Mouse (Mus musculus) midbrain, embryonic 13.5 days (tissue): ENCODE measurements at regions not wholly inside any gene's neighbourhood (a gene's known extent, or its start where the extent isn't known, plus 50 kb on each side); places are given as distances from the start of the nearest gene placed in this dataset.

Source experiments
- ATAC-seq: fragments of 200-750 bp; cut with Nextera tagmentation; 2 replicates; pipeline ENCODE4 v1.8.0; 2017; ENCODE audit warnings: mild to moderate bottlenecking, moderate TSS enrichment, moderate library complexity
- H3K27ac ChIP-seq: fragments of 300-500 bp; sonication (generic); 2 replicates; pipeline ENCODE4 v1.5.1; 2015; ENCODE audit warnings: inconsistent platforms, mild to moderate bottlenecking, moderate library complexity
- H3K27me3 ChIP-seq: fragments of 300-500 bp; sonication (generic); 2 replicates; pipeline ENCODE4 v1.6.1; 2015; ENCODE audit warnings: mild to moderate bottlenecking, inconsistent platforms
- H3K36me3 ChIP-seq: fragments of 300-500 bp; sonication (generic); 2 replicates; pipeline ENCODE4 v1.6.1; 2015; ENCODE audit warnings: mild to moderate bottlenecking, inconsistent platforms
- H3K4me1 ChIP-seq: fragments of 300-500 bp; sonication (generic); replicated peaks from 2 replicates; pipeline ENCODE4 v1.6.1; 2015; ENCODE audit warnings: inconsistent platforms
- H3K4me2 ChIP-seq: fragments of 300-500 bp; sonication (generic); replicated peaks from 2 replicates; pipeline ENCODE4 v1.6.1; 2015; ENCODE audit warnings: moderate library complexity, mild to moderate bottlenecking, inconsistent platforms
- H3K4me3 ChIP-seq: fragments of 300-500 bp; sonication (generic); replicated peaks from 2 replicates; pipeline ENCODE4 v1.5.1; 2015; ENCODE audit warnings: mild to moderate bottlenecking, inconsistent platforms
- H3K9ac ChIP-seq: fragments of 300-500 bp; sonication (generic); replicated peaks from 2 replicates; pipeline ENCODE4 v1.6.1; 2015; ENCODE audit warnings: mild to moderate bottlenecking, inconsistent platforms
- H3K9me3 ChIP-seq: fragments of 300-500 bp; sonication (generic); 2 replicates; pipeline ENCODE4 v1.6.1; 2016; ENCODE audit warnings: mild to moderate bottlenecking, inconsistent platforms
- WGBS: fragments of 180-500 bp; shearing (Covaris S2); methylation state at CpG from one replicate; pipeline ENCODE4 v1.1.7; 2015; 5-methylcytosine and 5-hydroxymethylcytosine counted together

DNA sequence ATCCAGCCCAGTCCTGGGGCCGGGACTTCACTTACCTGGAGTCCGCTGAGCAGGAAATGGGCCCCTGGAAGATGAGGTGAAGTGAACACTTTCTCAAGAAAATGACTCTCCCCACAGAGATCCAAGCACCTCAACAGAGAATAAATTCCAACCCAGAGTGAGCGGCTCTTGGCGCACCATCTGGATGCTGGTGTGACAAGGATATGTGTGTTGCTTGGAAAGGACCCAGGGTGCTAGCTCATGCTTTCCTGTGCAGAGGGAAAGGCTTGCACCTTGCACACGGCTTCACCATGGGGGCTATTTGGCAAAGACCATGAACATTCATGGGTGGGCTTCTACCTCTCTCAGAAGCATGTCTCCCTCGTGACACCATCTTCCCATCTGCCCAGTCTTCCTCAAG, 151.7 kb downstream of the Zfp36l1 start:
- H3K27me3 ChIP-seq: peaks cover 3% of the 10 kb centered on the region; the same call in 1 of the 2 replicates
- peaks cover 13% of the 10 kb centered on the region for H3K4me1 ChIP-seq
- H3K4me2 ChIP-seq: no peak overlapping the region
- no peak overlapping the region for H3K9ac ChIP-seq
- H3K27ac ChIP-seq: no peak overlapping the region
- no peak overlapping the region for H3K4me3 ChIP-seq
- 95% methylated on average over 6 of the region's 6 CpGs for WGBS
- H3K36me3 ChIP-seq: no peaks in the 10 kb centered on the region
- H3K9me3 ChIP-seq: no peaks in the 10 kb centered on the region
- no peak for ATAC-seq

DNA sequence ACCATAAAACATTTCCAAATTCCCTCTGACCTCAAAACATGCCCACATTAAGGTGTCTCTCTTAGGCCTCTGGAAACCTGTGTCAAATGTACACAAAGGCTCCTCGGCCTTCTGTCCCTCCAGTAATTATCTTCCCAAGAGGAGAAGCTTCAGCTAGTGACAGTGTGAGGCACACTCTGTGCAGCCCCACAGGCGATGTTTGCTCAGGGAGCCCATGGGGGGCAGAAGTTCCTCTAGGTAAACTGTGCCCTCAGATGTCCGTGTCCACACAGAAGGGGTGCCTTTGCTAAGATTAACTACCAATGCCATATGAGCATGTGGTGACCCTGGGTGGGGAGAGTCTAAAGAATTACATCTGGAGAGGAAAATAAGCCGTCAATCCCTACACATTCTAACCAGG, 152.4 kb downstream of the Zfp36l1 start:
- Histone ChIP-seq H3K36me3 (no peaks in the 10 kb centered on the region), H3K4me2 (no peak overlapping the region), H3K9me3 (no peaks in the 10 kb centered on the region), H3K9ac (no peak overlapping the region), H3K4me1 (peaks cover 8% of the 10 kb centered on the region; the same call in 1 of the 2 replicates), H3K27ac (no peak overlapping the region), H3K27me3 (peaks cover 3% of the 10 kb centered on the region; the same call in 1 of the 2 replicates), H3K4me3 (no peak overlapping the region)
- ATAC-seq: no peak
- 83% methylated on average over 4 of the region's 4 CpGs for WGBS

DNA sequence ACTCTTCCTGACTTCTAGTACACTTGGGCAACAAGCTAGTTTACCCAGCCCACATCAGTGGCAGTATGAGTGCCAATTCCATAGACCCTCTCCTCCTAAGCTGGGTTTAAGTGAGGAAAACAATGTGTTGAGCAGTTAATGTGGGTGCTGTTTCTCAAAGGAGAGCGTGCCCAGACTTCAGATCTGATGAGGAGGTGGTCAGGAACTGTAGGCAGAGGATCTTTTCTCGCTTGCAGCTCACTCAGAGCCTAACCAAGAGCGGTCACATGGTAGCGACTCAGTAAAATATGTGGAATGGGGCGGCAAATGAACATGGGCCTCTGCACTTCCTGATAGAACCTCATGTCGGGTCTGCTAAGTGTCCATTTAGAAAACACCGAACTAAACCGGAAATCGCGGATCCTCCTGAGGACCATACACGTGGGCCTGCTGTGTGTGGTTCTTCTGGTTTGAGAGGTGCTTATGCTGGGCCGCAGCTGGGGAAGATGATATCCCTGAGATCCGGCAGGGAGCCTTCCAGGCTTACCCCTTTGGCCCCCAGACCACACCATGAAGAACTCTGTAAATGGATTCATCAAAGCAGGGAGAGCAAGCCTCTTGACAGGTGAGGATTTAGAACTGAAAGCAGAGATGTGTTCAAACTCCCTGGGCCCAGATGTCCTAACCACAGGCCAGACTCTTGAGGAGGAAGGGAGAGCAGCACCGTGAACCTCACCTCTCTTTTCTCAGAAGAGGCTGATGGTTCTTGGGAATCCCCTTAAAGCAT, 153.1 kb downstream of the Zfp36l1 start:
- H3K4me2 ChIP-seq: no peak overlapping the region
- WGBS: 95% methylated on average over 14 of the region's 14 CpGs
- H3K36me3 ChIP-seq: no peaks in the 10 kb centered on the region
- H3K9ac ChIP-seq: no peak overlapping the region
- no peak for ATAC-seq
- peaks cover 3% of the 10 kb centered on the region; the same call in 1 of the 2 replicates for H3K27me3 ChIP-seq
- H3K27ac ChIP-seq: no peak overlapping the region
- H3K9me3 ChIP-seq: no peaks in the 10 kb centered on the region
- 0 out of 2 replicates have a peak, but pooled peaks cover 1% of the 10 kb centered on the region for H3K4me1 ChIP-seq
- no peak overlapping the region for H3K4me3 ChIP-seq

DNA sequence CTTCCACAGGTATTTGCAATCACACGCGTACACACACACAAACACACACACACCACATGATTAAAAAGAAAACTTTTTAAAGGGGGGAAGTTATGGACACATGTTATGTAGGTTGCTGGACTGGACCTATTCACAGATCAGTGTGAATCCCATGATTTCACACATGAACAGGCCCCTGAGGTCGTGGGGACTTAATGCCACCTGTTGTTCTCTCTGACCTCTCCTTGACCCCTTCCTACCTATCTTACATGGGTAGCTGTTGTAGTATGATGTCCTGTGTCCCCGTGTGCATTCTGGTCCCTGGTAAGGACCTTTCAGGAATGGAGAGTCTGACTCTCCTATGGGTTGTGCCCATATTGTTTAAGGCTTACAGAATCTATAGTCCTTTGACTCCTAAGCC, 155.6 kb downstream of the Zfp36l1 start:
- Histone ChIP-seq H3K4me3 (no peak overlapping the region), H3K4me1 (no peaks in the 10 kb centered on the region), H3K27me3 (peaks cover 3% of the 10 kb centered on the region; the same call in 1 of the 2 replicates), H3K4me2 (no peak overlapping the region), H3K27ac (no peak overlapping the region), H3K9ac (no peak overlapping the region), H3K9me3 (no peaks in the 10 kb centered on the region), H3K36me3 (no peaks in the 10 kb centered on the region)
- no peak for ATAC-seq
- WGBS: 64% methylated on average over 4 of the region's 4 CpGs

DNA sequence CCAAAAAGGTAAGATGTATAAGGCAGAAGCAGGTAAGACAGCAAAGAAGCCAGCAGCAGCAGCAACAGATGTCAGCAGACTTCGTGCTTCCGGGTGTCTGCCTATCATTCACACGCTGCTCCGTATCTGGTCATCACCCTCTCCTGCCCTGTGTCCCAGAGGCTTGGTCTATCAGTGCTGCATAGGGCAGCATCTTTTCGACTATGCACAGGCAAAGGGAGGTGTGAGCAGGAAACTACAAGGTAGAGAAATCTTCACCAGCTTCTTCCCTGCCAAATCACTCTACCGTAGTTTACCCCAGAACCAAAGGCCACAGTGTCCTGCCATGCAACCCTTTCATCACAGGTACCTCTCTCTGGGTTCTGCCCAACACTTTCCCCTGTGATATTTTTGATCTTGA, 156.5 kb downstream of the Zfp36l1 start:
- no peak for ATAC-seq
- H3K4me2 ChIP-seq: no peak overlapping the region
- no peaks in the 10 kb centered on the region for H3K36me3 ChIP-seq
- H3K4me3 ChIP-seq: no peak overlapping the region
- WGBS: 92% methylated on average over 6 of the region's 6 CpGs
- peaks cover 3% of the 10 kb centered on the region; the same call in 1 of the 2 replicates for H3K27me3 ChIP-seq
- no peaks in the 10 kb centered on the region for H3K9me3 ChIP-seq
- no peaks in the 10 kb centered on the region for H3K4me1 ChIP-seq
- no peak overlapping the region for H3K27ac ChIP-seq
- no peak overlapping the region for H3K9ac ChIP-seq

DNA sequence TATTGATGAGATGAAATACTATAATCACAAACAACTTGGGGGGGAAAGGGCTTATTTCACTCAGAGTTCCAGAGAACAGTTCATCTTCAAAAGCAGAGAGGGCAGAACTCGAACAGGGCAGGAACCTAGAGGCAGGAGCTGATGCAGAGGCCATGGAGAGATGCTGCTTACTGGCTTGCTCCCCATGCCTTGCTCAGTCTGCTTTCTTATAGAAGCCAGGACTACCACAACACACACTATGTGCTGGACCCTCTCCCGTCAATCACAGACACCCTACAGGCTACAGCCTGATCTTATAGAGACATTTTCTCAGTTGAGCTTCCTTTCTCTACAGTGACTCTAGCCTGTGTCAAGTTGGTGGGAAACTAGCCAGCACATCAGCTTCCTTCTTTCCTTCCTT, 157.3 kb downstream of the Zfp36l1 start:
- 95% methylated on average over 2 of the region's 2 CpGs for WGBS
- H3K27ac ChIP-seq: no peak overlapping the region
- H3K9ac ChIP-seq: no peak overlapping the region
- H3K27me3 ChIP-seq: peaks cover 2% of the 10 kb centered on the region; the same call in 1 of the 2 replicates
- no peak for ATAC-seq
- H3K4me1 ChIP-seq: no peaks in the 10 kb centered on the region
- no peak overlapping the region for H3K4me2 ChIP-seq
- no peak overlapping the region for H3K4me3 ChIP-seq
- no peaks in the 10 kb centered on the region for H3K36me3 ChIP-seq
- no peaks in the 10 kb centered on the region for H3K9me3 ChIP-seq

DNA sequence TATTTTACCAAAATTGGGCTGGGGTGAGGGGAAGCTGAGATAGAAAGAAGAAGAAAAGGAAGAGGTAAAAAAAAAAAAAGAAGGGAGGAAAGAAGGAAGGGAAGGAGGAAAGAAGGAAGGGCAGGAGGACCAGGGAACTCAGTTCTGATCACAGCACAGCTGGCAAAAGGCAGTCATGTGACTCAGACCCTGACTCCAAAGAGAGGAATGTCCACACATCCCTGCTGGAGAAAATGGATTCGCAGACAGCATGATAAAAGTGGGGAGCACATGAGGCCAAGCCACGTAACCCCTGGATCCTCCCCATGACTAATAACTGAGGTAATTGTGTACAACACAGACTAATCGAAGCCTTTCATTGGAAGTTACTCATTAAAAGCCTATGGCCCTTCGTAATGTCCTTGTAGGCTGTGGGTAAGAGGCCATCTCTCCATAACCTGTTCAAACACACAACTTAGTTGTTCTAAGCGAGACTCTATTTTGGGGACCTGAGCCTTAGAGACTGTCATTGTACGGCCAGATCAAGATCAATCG, 162.2 kb downstream of the Zfp36l1 start:
- Histone ChIP-seq H3K27me3 (no peaks in the 10 kb centered on the region), H3K27ac (no peak overlapping the region), H3K4me3 (no peak overlapping the region), H3K9me3 (no peaks in the 10 kb centered on the region), H3K9ac (no peak overlapping the region), H3K4me1 (peaks cover 6% of the 10 kb centered on the region), H3K36me3 (no peaks in the 10 kb centered on the region), H3K4me2 (no peak overlapping the region)
- no peak for ATAC-seq
- WGBS: 91% methylated on average over 7 of the region's 7 CpGs

DNA sequence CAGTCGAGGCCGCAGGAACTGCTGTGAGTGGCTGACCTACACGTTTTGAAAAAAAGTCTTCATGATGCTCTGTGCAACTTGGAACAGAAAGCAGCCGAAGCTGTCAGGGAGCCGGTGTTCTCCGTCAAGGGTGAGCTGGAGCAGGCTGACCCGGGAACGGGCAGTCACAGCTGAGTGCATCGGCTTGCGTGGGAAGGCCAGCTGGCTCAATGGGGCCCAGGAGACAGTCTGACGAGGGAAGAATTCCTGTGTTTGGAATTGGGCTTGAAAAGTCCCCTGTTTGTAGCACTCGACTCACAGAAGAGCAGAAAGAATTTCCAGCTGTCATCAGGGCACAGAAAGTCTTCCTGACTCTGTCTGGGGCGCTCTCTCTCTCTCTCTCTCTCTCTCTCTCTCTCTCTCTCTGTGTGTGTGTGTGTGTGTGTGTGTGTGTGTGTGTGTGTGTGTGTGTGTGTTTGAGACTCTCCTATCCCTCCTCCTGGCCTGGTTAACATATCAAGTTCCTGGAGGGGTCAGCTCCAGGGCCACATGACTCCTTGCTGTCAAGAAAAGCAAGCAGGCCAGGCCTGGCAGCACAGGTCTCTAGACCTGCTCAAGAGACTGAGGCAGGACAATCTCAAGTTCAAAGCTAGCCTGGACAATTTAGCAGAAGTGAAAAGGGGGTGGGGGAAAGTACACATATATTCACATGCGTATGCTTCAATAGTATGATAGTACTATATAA, 163.6 kb downstream of the Zfp36l1 start:
- Histone ChIP-seq H3K4me3 (no peak overlapping the region), H3K36me3 (no peaks in the 10 kb centered on the region), H3K4me1 (peaks cover 19% of the 10 kb centered on the region), H3K27ac (peak overlapping the region; percentile 25; the same call in 1 of the 2 replicates), H3K27me3 (no peaks in the 10 kb centered on the region), H3K4me2 (no peak overlapping the region), H3K9me3 (no peaks in the 10 kb centered on the region), H3K9ac (no peak overlapping the region)
- ATAC-seq: no peak
- WGBS: 33% methylated on average over 14 of the region's 14 CpGs

DNA sequence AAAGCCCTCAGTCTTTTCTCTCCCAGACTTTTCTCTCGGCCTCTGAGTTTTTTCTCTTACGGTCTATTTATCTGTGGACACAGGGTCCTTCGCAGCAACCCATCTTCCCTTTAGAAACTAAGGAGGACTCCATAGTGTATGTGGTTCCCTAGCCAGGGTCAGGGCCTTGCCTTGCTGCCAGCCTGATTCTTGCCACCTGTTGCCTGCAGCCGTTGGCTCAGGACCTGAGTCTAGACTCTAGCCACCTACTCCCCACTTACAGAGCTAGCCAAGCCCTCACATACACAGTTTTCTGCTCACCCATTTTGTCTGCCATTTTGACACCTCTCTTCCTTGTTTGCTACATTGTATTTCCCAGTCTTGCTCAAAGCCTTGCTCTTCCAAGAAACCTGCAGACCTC, 165.2 kb downstream of the Zfp36l1 start:
- Histone ChIP-seq H3K4me1 (peaks cover 20% of the 10 kb centered on the region), H3K9me3 (no peaks in the 10 kb centered on the region), H3K9ac (no peak overlapping the region), H3K27ac (no peak overlapping the region), H3K4me3 (no peak overlapping the region), H3K27me3 (no peaks in the 10 kb centered on the region), H3K4me2 (no peak overlapping the region), H3K36me3 (no peaks in the 10 kb centered on the region)
- no peak for ATAC-seq
- 88% methylated on average over 4 of the region's 4 CpGs for WGBS

DNA sequence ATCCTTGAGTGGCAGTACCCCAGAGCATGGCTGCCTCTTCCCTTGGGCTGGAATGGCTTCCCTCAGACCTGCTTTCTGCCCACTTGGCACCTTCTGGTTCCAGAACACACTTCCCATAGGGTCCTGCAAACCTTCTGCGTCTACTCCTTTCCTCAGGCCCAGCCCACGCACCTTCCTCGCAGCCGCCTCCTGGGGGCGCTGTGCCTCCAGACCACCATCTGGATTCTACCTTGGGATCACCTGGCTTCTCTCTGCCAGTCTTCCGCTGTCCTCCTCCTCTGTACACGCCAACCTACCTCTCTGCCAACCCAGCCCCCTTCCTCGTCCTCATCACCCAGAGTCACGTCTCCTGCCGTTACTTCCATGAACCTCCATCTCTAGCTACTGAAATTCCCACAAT, 166.0 kb downstream of the Zfp36l1 start:
- H3K9ac ChIP-seq: no peak overlapping the region
- no peak overlapping the region for H3K4me3 ChIP-seq
- no peak overlapping the region for H3K27ac ChIP-seq
- H3K27me3 ChIP-seq: no peaks in the 10 kb centered on the region
- H3K36me3 ChIP-seq: no peaks in the 10 kb centered on the region
- no peak overlapping the region for H3K4me2 ChIP-seq
- 85% methylated on average over 10 of the region's 10 CpGs for WGBS
- ATAC-seq: no peak
- peaks cover 20% of the 10 kb centered on the region for H3K4me1 ChIP-seq
- H3K9me3 ChIP-seq: no peaks in the 10 kb centered on the region

DNA sequence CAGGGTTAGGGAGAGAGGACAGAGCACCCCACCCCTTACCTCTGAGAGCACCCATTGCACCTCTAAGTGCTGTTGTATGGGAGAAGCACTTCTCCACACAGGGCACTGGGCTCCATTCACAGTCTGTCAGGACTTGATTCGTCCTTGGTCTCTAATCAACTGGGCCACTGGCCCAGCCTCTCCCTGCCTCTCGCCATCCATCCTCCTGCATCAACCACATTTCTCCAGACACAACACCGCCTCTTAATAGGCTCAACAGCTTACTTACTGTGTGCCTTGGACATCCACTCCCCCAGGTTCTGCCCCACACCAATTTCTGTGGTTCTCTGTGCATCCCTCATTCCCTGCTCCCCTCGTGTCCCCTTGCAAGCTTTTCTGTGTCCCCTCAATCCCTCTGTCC, 166.9 kb downstream of the Zfp36l1 start:
- no peak overlapping the region for H3K4me2 ChIP-seq
- 85% methylated on average over 4 of the region's 4 CpGs for WGBS
- H3K4me1 ChIP-seq: peaks cover 20% of the 10 kb centered on the region
- no peak overlapping the region for H3K4me3 ChIP-seq
- ATAC-seq: no peak
- H3K9me3 ChIP-seq: no peaks in the 10 kb centered on the region
- no peaks in the 10 kb centered on the region for H3K36me3 ChIP-seq
- H3K27ac ChIP-seq: no peak overlapping the region
- H3K9ac ChIP-seq: no peak overlapping the region
- no peaks in the 10 kb centered on the region for H3K27me3 ChIP-seq

DNA sequence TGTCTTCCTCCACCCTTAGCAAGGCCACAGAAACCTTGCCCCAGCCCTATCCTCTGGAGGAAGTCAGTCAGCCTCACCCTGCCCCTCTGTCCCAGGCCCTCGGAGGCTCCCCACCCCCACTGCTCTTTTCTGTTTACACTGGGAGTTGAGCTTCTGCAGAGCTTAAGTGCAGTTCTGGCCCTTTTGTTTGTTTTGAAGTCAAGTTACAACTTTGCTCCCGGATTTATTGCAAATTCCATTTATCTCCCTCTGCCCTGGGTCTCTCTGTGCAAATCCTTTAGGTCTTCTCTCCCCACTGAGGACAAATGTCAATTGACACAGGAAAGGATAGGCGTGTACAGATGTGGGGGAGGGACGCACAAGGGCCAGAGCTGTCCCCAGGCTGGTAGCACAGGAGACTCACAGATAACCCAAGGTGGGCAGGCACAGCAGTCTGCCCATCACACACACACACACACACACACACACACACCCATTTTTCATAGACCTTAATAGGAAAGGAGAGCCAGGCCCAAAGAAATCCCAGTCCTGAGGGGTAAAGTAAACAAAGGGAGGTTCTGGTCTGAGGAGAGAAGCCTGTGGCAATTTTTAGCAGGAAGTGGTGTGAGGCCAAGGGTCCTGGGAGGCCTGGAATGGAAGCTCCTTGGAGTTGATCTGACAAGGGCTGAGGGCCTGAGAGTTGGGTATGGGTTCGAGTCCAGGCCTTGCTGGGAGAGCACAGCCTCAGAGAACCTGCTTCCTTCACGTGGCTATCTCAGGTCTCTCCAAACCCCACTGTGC, 167.9 kb downstream of the Zfp36l1 start:
- Histone ChIP-seq H3K27ac (peak overlapping the region; percentile 47; the same call in 1 of the 2 replicates), H3K9me3 (no peaks in the 10 kb centered on the region), H3K4me1 (peaks cover 20% of the 10 kb centered on the region), H3K4me3 (no peak overlapping the region), H3K9ac (no peak overlapping the region), H3K4me2 (no peak overlapping the region), H3K36me3 (no peaks in the 10 kb centered on the region), H3K27me3 (no peaks in the 10 kb centered on the region)
- WGBS: 29% methylated on average over 6 of the region's 6 CpGs
- no peak for ATAC-seq
